Mouse (Mus musculus) kidney, postnatal 4 days (tissue): ENCODE measurements around the gene Polr2f.

Experiments used
- DNase-seq, 2 experiments: peaks; one replicate each; pipeline ENCODE4 v3.0.0; 2021; ENCODE audit warnings: mixed read lengths in 2 of 2

Gene Polr2f

GRCm38 (mm10) chr15:79162301-79162700, 21.5 kb downstream of the Polr2f start:
- no peak for DNase-seq

GRCm38 (mm10) chr15:79162822-79163221, 22.0 kb downstream of the Polr2f start:
- peak in 1 of 2 experiments; percentile 24 for DNase-seq

GRCm38 (mm10) chr15:79164251-79164650, 23.4 kb downstream of the Polr2f start:
- DNase-seq = no peak

GRCm38 (mm10) chr15:79165140-79165539, 24.3 kb downstream of the Polr2f start, which contains the start of gene Sox10:
Gene Sox10 (minus strand): TSS chr15:79165240.
- no peak for DNase-seq

- DNase-seq = no peak
Measured at GRCm38 (mm10) chr15:79166712-79167111, 25.9 kb downstream of the Polr2f start.

GRCm38 (mm10) chr15:79176905-79177304, 36.1 kb downstream of the Polr2f start:
- no peak for DNase-seq

GRCm38 (mm10) chr15:79185213-79185612, 44.4 kb downstream of the Polr2f start:
- DNase-seq = no peak

- DNase-seq = no peak
Measured at GRCm38 (mm10) chr15:79187819-79188218, 47.0 kb downstream of the Polr2f start.

GRCm38 (mm10) chr15:79191426-79191825, 50.6 kb downstream of the Polr2f start:
- no peak for DNase-seq

GRCm38 (mm10) chr15:79192450-79192849, 51.6 kb downstream of the Polr2f start:
- no peak for DNase-seq

GRCm38 (mm10) chr15:79192885-79193845, 52.4 kb downstream of the Polr2f start:
- DNase-seq = peak; percentile 12 to 49

GRCm38 (mm10) chr15:79194048-79194447, 53.2 kb downstream of the Polr2f start:
- no peak for DNase-seq

- DNase-seq = no peak
Measured at GRCm38 (mm10) chr15:79194946-79195345, 54.1 kb downstream of the Polr2f start.

GRCm38 (mm10) chr15:79195492-79195891, 54.7 kb downstream of the Polr2f start:
- DNase-seq = no peak

GRCm38 (mm10) chr15:79199390-79199976, 58.7 kb downstream of the Polr2f start:
- no peak for DNase-seq
